Mouse (Mus musculus): Measurements from ENCODE around the gene Rp9.
"Not testable (repeated sequence)": the region's sequence is repeated elsewhere in the genome, so short reads cannot be mapped to it uniquely, and the experiment has no call there.

DNA sequence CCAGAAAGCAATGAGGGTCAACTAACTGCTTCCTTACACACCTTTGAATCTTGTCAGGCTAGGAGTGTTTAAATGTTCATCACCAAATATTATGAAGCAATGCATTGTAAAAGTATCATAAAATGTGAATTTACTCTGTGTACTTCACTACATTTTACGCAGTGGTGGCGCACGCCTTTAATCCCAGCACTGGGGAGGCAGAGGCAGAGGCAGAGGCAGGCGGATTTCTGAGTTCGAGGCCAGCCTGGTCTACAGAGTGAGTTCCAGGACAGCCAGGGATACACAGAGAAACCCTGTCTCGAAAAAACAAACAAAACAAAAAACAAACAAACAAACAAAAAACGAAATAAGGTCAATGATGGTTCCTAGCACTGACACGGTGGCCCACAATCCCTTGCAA is 15.6 kb downstream of the Rp9 start, which contains the start of gene Gm17545:
- TF ChIP-seq GATA1, TAL1 (IDR thresholded peaks at IDR 0.05; ENCODE audit: low read length): not testable (repeated sequence)

Data from erythroblast, embryonic 14.5 days (primary cell).